Mouse (Mus musculus): ENCODE data around the gene Acss3. TPM values are rescaled to one million over a fixed set of nuclear protein-coding genes. Genes with fewer than 3 reads are reported as not detected.

The Acss3 gene
- total RNA-seq (2021), result under 1 TPM; 0.54 to 0.91 TPM

DNA sequence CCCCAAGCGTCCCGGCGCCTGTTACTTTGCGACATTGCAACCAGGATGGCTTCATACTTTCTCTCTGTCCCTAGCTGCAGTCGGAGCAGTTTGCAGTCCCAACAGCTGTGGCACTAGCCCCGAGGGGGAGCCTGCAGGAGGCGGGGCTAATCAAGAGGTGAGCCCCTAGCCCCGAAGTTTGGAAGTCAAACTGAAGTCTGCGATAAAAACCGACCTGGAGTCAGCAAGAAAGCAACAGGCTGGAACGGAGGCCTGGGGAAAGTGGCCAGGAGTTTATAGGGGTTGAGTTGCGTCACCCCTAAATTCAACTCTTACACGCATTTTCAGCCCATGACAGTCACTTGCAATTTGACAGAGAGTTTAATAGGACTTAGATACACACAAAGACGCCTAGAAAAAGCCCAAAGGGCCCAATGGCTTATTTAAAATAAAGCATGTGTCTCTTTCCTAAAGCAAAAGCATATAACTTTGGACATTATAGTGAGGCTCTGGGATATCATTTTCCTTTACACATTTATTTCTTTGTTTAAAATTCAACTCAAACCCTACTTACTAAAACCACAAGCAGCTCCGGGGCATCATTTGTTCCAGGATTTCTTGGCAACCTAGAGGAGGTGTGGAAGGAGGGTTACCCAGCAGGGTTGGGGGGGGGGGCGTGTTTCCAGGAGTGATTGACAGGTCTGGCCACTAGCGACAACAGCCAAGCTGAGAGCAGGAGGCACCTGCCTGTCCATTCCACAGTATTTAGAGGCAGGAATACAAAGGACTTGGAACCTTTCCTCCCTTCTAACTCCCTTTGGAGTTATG is at the start of gene Acss3:
TSS of gene Acss3 (minus strand) at position 140 of the 807 bp plus-strand sequence.
- intact Hi-C loops (cut with DNase I), result no loop called here
- no peak for DNase-seq (ENCODE audit: low spot score in 2 of 2)

DNA sequence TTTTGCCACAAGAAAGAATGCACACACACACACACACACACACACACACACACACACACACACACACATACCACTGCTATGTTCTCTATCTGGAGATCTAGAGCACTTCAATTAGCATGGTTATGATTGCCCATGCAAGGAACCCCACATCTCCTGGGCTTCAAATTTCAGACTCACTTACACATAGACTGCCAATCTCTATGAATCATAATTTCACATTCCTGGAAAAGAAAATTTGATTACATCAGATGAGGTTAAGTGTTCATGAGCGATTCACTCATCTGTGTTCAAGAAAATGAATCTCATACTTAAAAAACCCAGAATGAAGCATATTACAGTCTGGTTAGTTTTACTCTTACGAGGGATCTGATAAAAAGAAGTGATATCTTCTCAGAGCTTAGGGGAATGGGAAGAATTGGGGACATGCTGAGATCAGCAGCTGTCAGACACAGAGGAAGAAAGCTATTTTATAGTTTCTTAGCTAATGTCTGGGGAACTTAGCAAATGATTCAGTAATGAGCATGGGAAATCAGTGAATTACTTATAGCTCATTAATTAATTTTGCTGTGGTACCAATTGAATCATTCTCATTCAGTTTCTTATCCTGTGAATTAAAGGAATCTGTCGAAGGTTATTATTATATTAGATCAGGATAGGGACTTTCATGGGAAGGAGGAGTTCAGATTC is 48.7 kb upstream of the Acss3 start:
- DNase-seq (ENCODE audit: low spot score in 2 of 2), result no peak
- intact Hi-C loops (cut with DNase I), result no loop called here

DNA sequence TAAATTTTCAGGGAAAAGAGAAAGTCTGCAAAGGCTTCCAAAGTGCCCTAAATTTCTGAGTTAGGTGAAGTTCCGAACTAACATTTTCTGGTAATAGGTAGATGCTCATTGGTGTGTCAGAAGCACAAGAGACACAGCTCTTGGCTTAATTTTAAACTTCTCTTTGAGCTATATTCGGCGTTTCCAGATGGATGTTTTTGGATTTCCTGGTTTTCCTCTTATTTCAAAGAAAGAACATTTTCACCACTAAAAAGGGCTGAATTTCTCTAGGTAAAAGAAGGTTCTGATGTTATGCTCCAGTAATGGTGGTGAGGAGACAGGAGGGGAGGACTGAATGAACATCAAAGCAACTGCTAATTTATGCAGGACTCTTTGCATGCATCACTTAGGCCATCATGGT is 43.0 kb upstream of the Acss3 start:
- intact Hi-C loops (cut with DNase I), result no loop called here
- no peak for DNase-seq (ENCODE audit: low spot score in 2 of 2)

DNA sequence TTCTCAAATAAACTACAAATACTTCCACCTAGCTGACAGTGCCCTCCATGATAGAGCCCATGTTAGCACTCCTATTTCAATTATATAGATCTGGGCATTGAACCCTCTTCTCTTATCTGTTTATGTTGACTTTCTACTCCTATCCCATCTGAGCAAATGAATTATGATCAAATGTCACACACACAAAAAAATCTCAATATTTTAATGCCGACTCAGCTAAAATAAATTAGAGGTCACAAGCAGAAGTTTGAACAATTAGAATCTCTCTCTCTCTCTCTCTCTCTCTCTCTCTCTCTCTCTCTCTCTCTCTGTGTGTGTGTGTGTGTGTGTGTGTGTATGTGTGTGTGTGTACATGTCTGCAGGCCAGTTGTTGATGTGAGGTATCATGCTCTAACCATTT is 25.3 kb upstream of the Acss3 start:
- no peak for DNase-seq (ENCODE audit: low spot score in 2 of 2)

DNA sequence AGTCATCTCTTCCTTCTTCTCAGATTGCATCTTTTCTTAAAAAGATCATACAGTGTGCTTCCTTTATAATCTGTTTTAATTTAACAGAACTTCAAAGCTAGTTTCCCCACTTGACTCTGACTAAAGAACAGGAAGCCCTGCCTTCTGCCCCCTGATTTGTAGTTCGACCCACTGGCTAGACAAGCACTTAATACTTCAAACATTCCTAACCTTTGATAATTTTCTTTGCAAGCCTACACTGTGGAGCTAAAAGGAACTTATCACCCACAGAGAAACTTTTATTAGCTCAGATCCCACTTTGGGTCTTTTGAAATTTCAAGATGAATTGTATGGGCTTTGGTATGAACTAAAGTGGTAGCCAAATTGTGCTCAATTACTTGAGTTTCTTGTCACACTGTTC is 20.5 kb upstream of the Acss3 start:
- no peak for DNase-seq (ENCODE audit: low spot score in 2 of 2)
- intact Hi-C loops (cut with DNase I), result no loop called here

More for the DNA sequence above, 25.3 kb upstream of the Acss3 start:
- intact Hi-C loops (cut with DNase I), result no loop called here

DNA sequence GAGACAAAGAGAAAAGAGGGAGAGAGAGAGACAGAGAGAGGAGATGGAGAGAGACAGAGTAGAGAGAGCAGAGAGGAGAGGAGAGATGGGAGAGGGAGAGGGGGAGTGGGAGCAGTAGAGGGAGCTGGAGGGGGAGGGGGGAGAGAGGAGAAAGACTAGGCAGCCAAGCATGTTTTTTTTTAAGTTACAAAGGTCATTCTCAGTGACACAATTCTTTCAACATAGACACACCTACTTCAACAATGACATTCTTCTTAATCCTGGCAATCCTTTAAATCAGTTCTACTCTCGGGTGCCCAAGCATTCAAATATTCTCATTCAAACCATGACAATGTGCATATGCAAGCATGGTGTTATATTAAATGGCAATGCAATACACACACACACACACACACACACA is 19.4 kb upstream of the Acss3 start:
- DNase-seq (ENCODE audit: low spot score in 2 of 2), result no peak
- intact Hi-C loops (cut with DNase I), result no loop called here

DNA sequence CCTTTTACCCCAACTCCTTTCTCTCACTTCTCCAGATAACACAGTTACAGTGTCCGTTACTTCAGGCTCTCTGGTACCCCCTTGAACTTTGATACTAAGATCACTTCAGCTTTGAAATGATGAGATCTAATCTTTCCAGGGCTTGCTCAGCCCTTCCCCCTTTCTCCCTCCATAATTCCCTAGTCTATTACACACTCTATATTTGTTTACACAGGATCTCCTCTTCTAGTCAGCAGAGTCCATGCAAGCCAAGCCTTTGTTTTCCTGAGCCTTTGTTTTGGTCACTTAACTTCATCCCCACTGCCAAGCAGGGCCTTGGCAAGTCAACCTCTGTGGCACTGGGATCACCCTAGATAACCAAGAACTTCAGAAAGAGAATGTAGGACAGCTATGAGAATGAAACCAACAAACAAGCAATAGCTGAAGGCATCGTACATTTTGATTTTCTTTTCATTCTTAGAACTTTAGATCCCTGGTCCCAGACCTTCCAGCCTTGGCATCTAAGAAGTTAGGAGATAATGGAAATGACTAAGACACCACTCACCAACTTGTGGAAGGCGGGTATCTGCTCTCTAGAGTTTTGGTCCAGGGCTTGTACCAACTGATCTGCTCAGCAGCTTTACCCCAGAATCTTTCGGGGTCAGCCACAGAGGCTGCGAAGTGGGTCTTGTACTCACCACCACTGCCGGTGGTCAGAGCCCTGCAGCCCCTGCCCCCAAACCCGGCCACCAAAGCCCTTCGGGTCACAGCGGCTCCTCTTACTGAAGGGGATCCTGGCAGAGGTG is 532 bp downstream of the Acss3 start:
- intact Hi-C loops (cut with DNase I), result no loop called here
- DNase-seq (ENCODE audit: low spot score in 2 of 2), result no peak

DNA sequence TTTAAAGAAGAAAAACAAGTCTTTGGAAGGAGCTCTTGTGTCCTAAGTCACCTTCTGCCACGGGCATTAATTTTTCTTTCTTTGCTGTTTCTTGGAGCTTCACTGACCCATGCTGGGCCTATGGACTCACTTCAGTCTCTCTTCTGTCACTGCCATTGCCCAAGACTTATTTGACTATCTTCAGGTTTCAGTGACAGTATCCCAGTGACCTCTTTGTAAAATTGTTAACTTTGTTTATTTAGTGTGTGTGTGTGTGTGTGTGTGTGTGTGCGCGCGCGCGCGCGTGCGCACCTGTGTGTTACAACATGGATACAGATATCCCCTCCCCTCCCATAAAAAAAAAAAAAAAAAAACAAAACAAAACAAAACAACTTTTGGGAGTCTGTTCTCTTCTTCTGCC is 2.2 kb downstream of the Acss3 start:
- intact Hi-C loops (cut with DNase I), result no loop called here

DNA sequence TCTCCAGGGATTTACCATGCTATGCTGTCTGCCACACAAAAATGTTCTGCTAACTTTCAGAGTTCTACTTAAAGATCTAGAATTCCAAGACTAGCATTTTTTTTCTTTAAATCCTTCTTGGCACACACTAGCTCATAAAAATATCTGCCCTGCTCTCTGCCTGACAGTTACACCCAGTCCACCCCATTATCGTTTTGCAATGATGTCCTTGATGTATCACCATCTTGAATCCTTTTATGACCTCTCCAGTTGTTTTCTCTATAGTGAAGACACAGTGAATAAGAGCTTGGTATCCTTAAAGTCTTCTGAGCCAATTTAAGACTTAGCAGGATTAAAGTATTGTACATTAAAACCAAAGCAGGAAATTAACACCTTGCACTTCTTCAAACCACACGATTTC is 4.3 kb downstream of the Acss3 start:
- intact Hi-C loops (cut with DNase I), result no loop called here
- no peak for DNase-seq (ENCODE audit: low spot score in 2 of 2)

More for the DNA sequence above, 2.2 kb downstream of the Acss3 start:
- no peak for DNase-seq (ENCODE audit: low spot score in 2 of 2)

DNA sequence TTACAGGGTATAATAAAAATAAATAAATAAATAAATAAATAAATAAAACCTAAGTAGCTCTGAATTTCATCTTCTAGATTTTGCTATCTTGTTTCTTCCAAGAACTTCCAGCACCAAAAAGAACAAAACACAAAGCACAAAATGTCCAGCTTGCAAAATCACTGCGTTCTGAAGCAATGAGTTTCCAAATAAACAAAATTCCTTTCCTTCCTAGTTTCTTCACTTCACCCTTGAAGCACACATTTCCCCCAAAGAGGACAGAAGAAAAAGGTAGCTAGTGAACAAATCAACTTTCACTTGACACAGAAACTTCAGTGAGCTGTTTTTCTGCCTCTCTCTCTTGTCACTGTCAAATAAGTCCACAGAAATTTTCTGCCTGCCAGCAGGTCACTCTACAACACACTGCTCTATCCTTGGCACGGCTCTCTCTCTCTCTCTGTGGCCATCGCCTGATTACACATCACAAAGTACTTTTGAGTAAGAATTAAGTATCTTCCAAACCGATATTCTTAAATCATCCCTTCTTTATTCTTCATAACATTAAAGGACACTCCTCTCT is 6.7 kb downstream of the Acss3 start:
- no peak for DNase-seq (ENCODE audit: low spot score in 2 of 2)
- intact Hi-C loops (cut with DNase I), result no loop called here

DNA sequence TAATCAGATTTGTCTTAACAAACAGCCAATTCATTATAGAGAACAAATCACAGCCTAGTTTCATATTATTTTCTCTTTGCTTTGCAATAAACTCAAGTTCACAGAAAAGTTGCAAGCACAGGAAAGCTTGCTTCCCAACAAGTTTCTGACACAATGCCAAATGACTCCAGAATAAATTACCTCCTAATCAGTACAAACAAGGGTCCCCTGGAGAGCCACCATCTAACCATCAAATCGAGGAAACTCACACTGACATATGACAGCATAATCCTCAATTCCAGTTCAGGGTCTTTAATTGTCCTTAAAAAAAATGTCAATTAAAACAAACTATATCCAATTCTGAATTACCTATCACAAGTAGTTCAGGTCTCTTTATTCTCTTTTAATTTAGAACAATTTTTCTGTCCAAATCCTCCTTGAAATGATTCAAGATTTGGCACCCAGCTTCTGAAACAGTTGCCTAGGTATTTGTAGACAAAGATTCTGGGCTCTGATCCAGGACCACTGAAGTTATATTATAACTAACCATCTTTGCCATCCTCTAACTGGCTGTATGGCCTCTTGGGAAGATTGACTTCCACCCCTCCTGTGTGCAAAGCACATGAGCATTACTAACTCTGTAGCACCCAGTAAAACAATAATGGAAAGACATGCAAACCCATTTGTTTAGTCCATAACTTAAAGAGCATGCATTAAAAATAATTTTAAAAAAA is 7.4 kb downstream of the Acss3 start:
- intact Hi-C loops (cut with DNase I), result no loop called here
- DNase-seq (ENCODE audit: low spot score in 2 of 2), result no peak

DNA sequence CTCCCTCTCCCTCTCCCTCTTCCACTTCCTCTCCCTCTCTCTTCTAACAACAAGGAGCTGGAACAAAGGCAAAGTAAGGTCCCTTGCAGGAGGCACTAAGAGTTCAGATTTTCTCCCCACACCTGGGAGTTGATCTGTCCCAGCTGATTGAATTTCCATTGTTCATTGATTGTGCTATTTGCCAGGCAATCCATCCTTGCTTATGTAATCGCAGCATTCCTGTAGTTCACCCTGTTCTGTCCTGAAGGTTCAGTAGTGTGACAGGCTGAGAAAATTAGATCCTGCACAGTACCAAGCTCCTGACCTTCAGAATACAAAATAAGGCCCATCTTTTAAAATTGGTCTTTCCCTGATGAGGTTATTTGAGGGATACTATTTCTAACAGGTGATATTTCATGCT is 8.3 kb downstream of the Acss3 start:
- no peak for DNase-seq (ENCODE audit: low spot score in 2 of 2)
- intact Hi-C loops (cut with DNase I), result no loop called here

DNA sequence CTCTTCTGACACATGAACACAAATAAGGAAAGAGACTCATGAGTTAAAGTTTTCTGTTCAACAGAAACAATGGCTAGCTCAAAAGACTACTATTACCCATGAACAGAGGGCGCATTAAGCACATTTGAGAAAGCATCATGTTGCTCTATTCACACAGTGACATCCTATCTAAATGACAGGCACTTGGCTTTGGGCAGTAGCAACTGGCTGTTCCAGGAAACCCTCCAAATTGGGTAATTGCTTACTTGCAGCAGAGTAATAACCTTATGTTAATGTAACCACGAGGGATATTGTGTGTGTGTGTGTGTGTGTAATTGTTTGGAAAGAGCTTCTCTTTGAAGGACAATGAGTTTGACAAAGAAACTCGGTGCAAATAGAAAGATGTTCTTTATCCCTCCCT is 29.0 kb downstream of the Acss3 start:
- intact Hi-C loops (cut with DNase I), result no loop called here
- DNase-seq (ENCODE audit: low spot score in 2 of 2), result no peak

DNA sequence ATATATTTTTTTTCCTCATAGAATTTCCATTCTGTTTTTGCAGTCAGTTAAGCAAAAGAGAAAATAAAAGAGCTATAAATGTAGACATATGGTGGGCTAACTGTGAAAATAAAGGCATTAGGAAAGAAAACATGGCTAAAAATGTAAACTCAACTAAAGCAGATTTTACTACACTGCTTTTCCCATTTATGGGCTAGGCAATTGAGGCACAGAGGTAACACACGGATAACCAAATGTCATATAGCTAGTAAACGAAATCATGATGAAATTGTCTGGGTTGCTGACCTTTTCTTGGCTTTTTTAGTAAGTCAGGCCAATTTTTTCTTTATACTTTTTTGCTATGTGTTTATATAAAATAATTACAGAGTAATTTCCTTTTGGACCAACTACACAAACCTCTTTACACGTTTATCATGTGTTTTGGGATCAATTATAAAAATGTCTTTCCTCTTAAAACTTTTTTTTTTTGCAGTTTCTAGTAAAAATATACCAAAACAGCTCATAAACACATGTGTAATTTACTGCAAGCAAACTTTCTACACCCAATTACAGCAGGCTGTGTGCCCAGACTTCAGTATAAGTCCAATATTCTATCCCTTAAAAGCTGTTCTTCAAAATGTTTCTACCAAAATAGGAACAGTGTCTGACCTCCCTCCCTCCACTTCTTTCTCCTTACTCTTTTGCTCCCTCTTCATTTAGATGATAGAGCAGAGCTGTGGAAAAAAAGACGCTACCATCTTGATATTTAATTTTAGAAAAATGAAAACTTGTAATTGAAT is 69.4 kb downstream of the Acss3 start:
- intact Hi-C loops (cut with DNase I), result no loop called here

DNA sequence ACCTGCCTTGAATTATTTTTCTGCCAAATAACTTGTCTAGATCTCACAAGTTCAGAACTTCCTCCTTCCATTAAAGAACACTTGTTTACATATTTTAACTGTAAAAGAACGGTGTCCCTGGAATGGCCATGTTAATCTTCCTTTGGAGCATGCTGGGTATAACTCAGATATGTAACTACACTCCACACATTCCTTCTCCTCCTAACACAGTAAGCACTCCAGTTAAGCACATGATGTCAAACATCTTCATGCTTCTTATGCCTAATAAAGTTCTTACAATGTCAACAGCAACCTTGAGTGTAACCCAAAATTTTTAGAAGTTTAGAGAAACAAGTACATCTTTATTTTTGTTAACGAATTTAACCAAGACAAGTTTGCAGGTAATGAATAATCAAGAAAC is 73.0 kb downstream of the Acss3 start:
- intact Hi-C loops (cut with DNase I), result no loop called here
- no peak for DNase-seq (ENCODE audit: low spot score in 2 of 2)

More for the DNA sequence above, 69.4 kb downstream of the Acss3 start:
- DNase-seq (ENCODE audit: low spot score in 2 of 2), result no peak

DNA sequence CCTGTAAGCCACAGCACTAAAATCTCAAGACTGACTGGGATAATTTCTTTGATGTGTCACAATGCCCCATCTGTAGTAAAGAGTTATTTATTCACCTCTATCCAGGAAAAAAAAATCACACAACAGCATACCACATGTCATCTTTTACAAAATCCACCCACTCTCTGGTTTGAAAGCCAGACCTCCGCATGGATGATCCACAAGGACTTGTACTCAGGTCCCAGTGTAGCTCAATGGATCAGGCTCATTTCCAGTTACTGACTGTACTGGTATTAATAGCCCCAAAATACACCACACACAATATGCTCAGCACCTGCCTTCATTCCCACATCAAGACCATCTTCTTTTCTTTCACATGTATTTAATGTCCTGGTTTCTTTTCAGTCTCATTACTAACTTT is 80.8 kb downstream of the Acss3 start:
- intact Hi-C loops (cut with DNase I), result no loop called here
- no peak for DNase-seq (ENCODE audit: low spot score in 2 of 2)

DNA sequence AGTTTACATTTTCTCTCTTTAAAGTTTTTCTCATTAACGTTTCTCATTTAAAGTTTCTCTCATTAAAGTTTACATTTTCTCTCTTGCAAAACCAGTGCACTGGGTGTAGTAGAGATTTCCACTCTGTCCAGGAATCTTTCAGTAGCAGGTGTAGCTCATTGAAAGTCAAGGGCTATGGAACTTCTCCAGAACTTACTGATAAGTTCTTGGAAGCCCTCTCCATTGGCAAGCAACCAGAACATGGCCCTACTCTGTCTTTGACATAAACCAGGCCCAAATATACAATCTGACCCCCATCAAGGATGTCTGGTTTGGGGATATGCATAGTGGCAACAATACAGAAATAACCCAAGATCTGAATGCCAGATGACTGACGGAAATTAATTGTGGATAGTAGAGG is 82.6 kb downstream of the Acss3 start:
- intact Hi-C loops (cut with DNase I), result no loop called here
- DNase-seq (ENCODE audit: low spot score in 2 of 2), result no peak

DNA sequence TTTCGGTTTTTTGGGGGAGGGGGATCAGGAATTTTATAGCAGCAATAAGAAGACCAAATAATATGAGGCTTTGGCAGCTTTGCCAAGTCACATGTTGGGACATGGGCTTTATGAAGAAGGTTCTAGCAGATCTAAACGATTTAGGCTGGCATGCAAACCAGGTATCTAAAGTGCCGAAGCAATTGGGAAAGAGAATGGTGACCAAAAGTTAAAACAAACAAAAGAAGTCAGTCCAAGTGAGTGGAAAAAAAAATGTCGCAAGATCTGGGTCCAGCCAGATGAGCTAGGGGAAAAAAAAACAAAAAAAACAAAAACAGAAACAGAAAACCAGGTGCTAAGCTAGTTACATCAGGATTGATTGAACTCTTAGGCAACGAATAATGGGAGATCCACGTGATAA is 83.1 kb downstream of the Acss3 start:
- DNase-seq (ENCODE audit: low spot score in 2 of 2), result no peak
- intact Hi-C loops (cut with DNase I), result no loop called here

DNA sequence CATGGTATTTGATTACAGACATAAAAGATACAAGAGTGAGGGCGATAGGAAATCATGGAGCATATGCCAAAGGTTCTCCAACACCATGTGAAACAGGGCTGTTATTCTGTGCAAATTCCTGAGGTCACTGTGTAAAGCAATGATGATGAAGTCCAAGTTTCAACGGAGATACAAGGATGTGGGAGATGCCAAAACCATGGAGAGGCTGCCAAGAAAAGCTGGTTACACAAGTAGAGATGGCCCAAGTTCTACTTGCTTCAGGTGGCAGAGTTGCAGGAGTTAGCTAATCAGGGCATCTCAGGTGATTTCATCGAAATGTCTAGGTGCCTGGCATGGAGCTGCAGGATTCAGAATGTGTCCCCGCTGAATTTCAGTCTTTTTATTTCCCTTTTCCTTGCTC is 84.3 kb downstream of the Acss3 start:
- intact Hi-C loops (cut with DNase I), result no loop called here
- no peak for DNase-seq (ENCODE audit: low spot score in 2 of 2)

All from left cerebral cortex, postnatal 36 days (tissue).